Mouse (Mus musculus) heart, adult 2 months (tissue): ENCODE measurements at regions not wholly inside any gene's neighbourhood (a gene's known extent, or its start where the extent isn't known, plus 50 kb on each side); places are given as distances from the start of the nearest gene placed in this dataset.

Experiments
- CTCF ChIP-seq: fragments of 200-600 bp; IDR thresholded peaks from 2 replicates; pipeline ENCODE4 v1.8.1; 2022; ENCODE audit warnings: antibody characterized with exemption, mild to moderate bottlenecking, moderate library complexity
- POLR2A ChIP-seq: fragments of 200-500 bp; IDR thresholded peaks from 2 replicates; pipeline ENCODE4 v1.6.1; 2011; ENCODE audit warnings: mild to moderate bottlenecking, low read depth, low read length, control low read depth; ENCODE audit not compliant: insufficient read depth

- TF ChIP-seq POLR2A = no peak
- TF ChIP-seq CTCF = no peak
These were observed 195.9 kb upstream of the Ap5m1 start for GRCm38 (mm10) chr14:48869956-48870355.
